Mouse (Mus musculus): Measurements from ENCODE around the gene Zbtb25.

Gene Zbtb25

GRCm38 (mm10) chr12:76336111-76336965, 33.1 kb downstream of the Zbtb25 start:
- DNase-seq (ENCODE audit: low spot score) = no peak

- no peak for DNase-seq (ENCODE audit: low spot score)
Observed at GRCm38 (mm10) chr12:76335641-76336040, 33.8 kb downstream of the Zbtb25 start.

GRCm38 (mm10) chr12:76333688-76334087, 35.7 kb downstream of the Zbtb25 start:
- no peak for DNase-seq (ENCODE audit: low spot score)

GRCm38 (mm10) chr12:76328567-76329354, 40.6 kb downstream of the Zbtb25 start:
- DNase-seq (ENCODE audit: low spot score) = no peak

GRCm38 (mm10) chr12:76326437-76327220, 42.8 kb downstream of the Zbtb25 start:
- no peak for DNase-seq (ENCODE audit: low spot score)

GRCm38 (mm10) chr12:76324679-76325431, 44.5 kb downstream of the Zbtb25 start, which contains the start of gene Akap5:
Akap5 (plus strand) TSS chr12:76324891.
- DNase-seq (ENCODE audit: low spot score) = peak; percentile 85

- DNase-seq (ENCODE audit: low spot score) = no peak
Observed at GRCm38 (mm10) chr12:76318282-76319212, 50.9 kb downstream of the Zbtb25 start.

GRCm38 (mm10) chr12:76311951-76312350, 57.5 kb downstream of the Zbtb25 start:
- no peak for DNase-seq (ENCODE audit: low spot score)

GRCm38 (mm10) chr12:76311227-76311626, 58.2 kb downstream of the Zbtb25 start:
- DNase-seq (ENCODE audit: low spot score) = no peak

GRCm38 (mm10) chr12:76310633-76311032, 58.8 kb downstream of the Zbtb25 start:
- no peak for DNase-seq (ENCODE audit: low spot score)

GRCm38 (mm10) chr12:76310007-76310406, 59.4 kb downstream of the Zbtb25 start:
- no peak for DNase-seq (ENCODE audit: low spot score)

GRCm38 (mm10) chr12:76308436-76308835, 61.0 kb downstream of the Zbtb25 start:
- DNase-seq (ENCODE audit: low spot score) = no peak

GRCm38 (mm10) chr12:76307964-76308363, 61.4 kb downstream of the Zbtb25 start:
- no peak for DNase-seq (ENCODE audit: low spot score)

GRCm38 (mm10) chr12:76306852-76307561, 62.4 kb downstream of the Zbtb25 start:
- no peak for DNase-seq (ENCODE audit: low spot score)

GRCm38 (mm10) chr12:76305107-76305506, 64.3 kb downstream of the Zbtb25 start:
- DNase-seq (ENCODE audit: low spot score) = no peak

GRCm38 (mm10) chr12:76304199-76304598, 65.2 kb downstream of the Zbtb25 start:
- no peak for DNase-seq (ENCODE audit: low spot score)

- no peak for DNase-seq (ENCODE audit: low spot score)
Observed at GRCm38 (mm10) chr12:76303474-76303873, 65.9 kb downstream of the Zbtb25 start.

GRCm38 (mm10) chr12:76300367-76300766, 69.0 kb downstream of the Zbtb25 start:
- no peak for DNase-seq (ENCODE audit: low spot score)

- no peak for DNase-seq (ENCODE audit: low spot score)
Observed at GRCm38 (mm10) chr12:76299361-76299906, 70.0 kb downstream of the Zbtb25 start.
